Mouse (Mus musculus) layer of hippocampus, adult 9-10 months (tissue): ENCODE measurements around the gene Slc9a8.
"Not testable (repeated sequence)": the region's sequence is repeated elsewhere in the genome, so short reads cannot be mapped to it uniquely, and the experiment has no call there.

ENCODE experiments used
- DNase-seq: peaks from one replicate; pipeline ENCODE4 v3.0.0; 2022; ENCODE audit warnings: low spot score

The Slc9a8 gene

GRCm38 (mm10) chr2:167421330-167422149 is at the start of gene Slc9a8:
Slc9a8 (plus strand) TSS chr2:167421712.
- DNase-seq: peak; percentile 77

GRCm38 (mm10) chr2:167373266-167373665 is 48.2 kb upstream of the Slc9a8 start:
- no peak for DNase-seq

DNA sequence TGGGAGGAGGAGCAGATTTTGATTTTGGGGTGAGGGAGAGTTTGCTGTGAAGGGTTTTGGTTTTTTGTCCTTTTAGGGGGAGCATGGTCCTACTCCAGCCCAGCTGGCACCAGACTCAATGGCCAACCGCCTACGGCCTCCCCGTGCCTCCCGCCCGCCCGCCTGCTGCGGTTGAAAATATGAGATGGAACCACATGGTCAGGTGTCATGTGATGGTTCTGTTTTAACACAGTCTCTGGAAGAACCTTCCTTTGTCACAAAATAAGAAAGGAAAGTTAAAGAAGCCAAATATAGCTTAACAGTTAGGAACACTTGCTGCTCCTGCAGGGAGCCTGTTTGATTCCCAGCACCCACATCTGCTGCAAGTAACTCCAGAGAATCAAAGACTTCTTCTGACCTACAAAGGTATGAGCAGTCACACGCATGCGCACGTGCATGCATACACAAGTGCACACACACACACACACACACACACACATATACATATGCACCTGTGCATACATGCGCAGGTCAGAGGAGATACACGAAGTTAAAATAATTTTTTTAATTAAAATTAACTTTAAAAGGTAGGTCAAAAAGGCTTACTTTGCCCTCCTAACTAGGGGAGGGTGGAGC is 47.2 kb upstream of the Slc9a8 start:
- no peak for DNase-seq

- DNase-seq: no peak
Measured at GRCm38 (mm10) chr2:167375135-167375534, 46.4 kb upstream of the Slc9a8 start.

DNA sequence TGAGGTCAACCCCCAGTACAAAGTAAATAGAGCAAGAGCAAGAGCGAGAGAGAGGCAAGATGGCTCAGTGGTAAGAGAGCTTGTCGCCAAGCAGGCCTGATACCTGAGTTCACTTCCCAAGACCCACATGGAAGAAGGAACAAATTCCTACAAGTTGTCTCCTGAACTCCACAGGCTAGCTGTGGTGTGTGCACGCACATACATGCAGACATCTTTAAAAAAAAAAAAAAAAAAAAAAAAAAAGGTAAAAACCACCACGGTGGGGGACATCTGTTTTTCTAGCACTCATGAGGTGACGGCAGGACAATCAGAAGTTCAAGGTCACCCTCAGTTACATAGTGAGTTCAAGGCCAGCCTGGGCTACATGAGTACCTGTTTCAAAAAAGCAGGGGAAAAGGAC is 45.8 kb upstream of the Slc9a8 start:
- DNase-seq: no peak

DNA sequence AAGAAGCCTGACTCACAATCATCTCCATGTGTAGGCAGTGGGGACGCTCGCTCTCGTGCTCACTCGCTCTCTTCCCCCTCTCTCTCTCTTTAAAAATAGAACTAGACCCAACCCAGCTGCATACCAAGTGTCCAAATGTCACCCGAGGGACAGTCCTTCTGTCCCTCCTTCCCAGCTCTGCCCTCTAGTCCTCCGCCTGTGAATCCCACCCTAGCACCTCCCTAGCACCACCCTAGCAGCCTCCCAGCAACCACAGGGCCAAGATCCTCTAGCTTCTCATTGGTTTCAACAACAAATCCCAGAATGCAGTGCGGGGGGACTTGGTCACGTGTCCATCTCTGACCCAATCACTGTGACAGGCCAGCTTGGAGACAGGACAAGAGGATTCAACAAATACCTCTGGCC is 45.4 kb upstream of the Slc9a8 start:
- DNase-seq: no peak

- DNase-seq: no peak
Measured at GRCm38 (mm10) chr2:167377697-167378096, 43.8 kb upstream of the Slc9a8 start.

DNA sequence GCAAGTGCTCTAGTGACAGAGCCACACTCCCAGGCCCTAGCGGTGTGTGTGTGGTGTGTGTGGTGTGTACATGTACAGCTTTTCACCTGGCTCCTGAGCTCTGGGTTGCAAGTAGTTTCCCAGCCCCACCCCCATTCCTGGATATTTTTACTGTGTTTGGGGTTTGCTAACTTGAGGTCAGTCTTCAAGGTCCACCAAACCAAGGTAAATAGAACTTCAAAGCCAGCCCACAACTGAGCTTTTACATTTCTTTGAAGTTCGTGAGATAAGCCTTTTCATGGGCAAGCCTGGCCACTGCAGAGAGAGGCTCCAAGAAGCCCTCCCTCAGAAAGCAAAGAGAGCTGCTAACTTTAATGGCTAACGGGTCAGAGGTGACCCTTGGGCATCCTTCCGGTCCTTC is 42.5 kb upstream of the Slc9a8 start:
- no peak for DNase-seq

DNA sequence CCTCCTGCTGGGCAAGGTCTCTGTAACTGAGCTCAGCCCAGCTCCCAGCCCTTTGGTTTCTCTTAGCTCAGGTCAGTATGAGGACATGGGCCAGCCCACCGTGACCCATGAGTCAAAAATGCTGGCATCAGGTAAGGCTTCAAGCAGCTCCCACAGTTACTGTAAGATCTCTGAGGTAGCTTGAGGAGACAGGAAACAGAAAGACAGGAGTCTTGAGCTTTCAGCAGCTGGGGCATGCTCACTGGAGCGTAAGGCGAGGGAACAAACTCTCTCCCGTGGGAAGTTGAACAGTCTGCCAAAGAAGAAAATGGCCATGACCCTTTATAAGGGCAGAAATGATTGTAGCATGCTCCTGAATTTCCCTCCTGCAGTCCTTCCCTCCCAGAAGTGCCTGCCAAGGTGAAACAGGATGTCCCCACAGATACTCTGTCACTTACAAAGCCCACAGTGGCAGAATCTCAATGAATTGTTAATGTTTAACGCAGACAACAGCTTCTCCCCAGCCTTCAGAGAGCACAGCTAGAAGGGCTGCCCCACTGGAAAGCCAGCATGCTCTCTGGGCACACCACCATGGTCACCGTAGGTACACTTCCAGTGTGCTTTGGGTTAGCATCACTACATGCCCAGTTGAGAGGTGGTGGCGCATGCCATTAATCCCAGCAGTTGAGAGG is 40.8 kb upstream of the Slc9a8 start:
- no peak for DNase-seq

- DNase-seq: no peak
Measured at GRCm38 (mm10) chr2:167381596-167381995, 39.9 kb upstream of the Slc9a8 start.

DNA sequence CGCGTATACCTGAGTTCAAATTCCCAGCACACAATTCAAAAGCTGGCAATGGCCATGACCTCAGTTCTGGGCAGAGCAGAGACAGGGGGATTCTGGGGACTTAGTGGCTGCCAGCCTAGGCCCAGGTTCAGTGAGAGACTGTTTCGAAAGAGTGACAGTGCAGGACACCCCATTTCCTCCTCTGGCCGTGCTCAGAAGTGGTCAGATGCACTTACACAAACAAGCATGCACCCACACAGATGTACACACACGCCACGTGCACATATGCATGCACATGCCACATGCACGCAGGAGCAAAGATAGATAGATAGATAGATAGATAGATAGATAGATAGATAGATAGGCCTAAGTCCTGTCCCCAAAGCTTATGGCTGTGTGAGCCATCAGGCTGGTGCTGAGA is 39.1 kb upstream of the Slc9a8 start:
- no peak for DNase-seq

DNA sequence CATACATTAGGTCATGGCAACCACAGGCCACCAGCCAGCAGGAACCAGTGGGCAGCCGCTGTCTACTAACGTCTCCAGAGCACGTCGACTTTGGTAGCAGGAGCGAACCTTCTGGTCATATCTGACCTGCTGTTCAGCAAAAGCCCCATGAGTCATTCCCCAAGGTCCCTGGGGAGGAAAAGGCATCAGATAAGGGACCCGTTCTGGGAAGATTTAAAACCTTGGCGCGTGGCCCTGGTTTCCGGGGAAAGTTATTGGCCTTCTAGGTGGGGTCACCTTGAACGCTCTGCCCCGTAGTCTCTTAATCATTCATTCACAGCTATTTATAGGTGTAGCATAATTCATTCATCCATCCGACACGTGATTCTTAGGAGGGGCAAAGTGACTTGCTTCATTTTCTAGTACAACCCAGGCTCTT is 37.8 kb upstream of the Slc9a8 start:
- DNase-seq: no peak

DNA sequence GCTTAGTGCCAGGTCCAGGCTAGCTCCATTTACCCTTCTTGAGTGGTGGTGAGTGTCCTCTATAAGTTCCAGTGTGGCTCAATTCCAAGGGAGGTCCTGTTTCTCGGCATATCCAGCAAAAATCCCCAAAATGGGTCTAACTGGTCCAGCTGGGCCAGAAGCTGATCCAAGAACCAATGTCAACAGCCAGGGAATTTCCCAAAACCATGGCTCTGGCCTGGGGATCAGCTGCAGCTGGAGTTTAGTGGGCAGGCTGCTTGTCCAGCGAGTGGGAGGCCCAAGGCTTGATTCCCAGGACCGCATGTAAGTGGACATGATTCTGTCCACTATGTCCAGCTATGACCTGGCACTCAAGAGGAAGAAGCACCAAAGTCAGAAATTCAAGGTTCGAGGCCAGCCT is 35.1 kb upstream of the Slc9a8 start:
- DNase-seq: no peak

DNA sequence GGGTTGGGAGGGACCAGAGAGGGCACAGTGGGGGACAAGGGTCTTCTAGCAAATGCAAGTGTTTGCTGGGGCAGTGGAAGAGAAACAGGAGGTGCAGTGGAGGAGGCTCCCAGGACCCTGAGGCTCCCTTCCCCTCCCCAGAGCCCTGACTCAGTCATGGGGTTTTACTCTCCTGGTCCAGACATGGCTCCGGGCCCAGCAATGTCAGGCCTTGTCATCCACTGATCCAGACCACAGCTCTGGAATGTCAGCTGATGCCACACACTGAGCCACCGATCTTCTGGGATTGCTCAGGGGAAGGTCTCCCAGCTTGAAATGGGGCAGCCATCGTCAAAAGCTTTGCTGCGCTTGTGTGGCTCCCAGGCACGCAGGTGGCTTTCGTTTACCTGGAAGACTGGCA is 34.5 kb upstream of the Slc9a8 start:
- DNase-seq: no peak

- no peak for DNase-seq
Measured at GRCm38 (mm10) chr2:167394426-167394825, 27.1 kb upstream of the Slc9a8 start.

DNA sequence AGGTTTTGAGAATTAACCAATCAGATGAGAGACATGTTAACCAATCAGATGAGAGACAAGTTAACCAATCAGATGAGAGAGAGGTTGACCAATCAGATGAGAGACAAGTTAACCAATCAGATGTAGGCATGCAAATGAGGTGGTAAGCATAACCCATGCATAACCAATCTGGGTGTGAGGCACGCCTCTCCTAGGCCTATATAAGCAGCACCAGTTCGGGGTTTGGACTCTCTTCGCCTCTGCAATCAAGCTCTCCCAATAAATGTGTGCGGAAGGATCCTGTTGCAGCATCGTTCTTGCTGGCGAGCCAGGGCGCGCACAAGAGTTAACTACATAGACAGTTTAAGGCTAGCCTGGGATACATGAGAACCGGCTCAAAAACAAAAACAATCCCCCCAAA is 25.1 kb upstream of the Slc9a8 start:
- not testable (repeated sequence) for DNase-seq

DNA sequence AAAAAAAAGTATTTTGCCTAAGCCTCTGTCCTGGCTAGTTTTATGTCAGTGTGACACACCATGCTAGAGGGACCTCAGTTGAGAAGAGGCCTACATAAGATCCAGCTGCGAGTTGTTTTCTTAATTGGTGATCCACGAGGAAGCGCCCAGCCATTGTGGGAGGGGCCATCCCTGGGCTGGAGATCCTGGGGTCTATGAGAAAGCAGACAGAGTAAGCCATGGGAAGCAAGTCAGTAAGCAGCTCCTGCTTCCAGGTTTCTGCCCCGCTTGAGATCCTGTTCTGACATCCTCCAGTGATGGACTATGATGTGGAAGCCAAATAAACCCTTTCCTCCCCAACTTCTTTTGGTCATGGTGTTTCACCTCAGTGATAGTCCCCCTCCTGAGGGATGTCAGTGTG is 22.5 kb upstream of the Slc9a8 start:
- DNase-seq: no peak

- no peak for DNase-seq
Measured at GRCm38 (mm10) chr2:167399646-167400045, 21.9 kb upstream of the Slc9a8 start.

- no peak for DNase-seq
Measured at GRCm38 (mm10) chr2:167403085-167403484, 18.4 kb upstream of the Slc9a8 start.

DNA sequence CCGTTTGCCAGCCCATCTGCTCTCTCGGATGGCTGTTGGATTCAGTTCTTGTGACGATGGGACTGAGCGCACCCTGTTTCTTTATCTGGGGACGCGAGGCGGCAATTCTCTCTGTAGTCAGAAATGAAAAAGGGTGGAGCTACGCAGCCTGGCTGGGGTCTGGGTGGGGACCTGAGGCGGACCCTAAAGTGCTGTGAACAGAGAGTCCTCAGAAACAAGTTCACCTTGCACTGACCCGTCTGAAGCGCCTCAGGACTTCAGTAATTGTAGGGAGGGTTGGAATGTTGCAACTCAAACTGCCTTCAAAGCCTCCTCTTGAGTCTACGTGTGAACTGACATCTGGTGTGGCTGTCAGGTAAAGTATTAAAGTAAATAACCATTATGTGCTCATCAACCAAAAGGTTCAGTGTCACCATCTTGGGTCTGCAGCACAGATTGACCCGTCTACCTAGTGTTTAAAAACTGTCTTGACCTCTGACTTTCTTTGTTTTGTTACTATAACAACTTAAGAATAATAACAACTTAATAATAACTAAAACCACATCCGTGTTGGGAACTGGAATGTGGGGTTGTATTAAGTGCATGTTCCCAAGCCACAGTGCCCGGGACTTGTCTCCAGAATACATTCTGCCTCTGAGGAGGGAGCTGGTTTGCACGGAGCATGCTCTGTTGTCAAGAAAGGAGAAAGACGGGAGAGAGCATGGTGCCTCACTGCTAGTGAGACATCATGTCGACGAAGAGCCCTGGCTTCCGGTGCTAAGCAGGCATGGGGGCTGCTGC is 16.2 kb upstream of the Slc9a8 start:
- no peak for DNase-seq

GRCm38 (mm10) chr2:167407296-167407929 is 14.1 kb upstream of the Slc9a8 start:
- no peak for DNase-seq

- no peak for DNase-seq
Measured at GRCm38 (mm10) chr2:167414461-167414860, 7.1 kb upstream of the Slc9a8 start.
